Mouse (Mus musculus): ENCODE data around the gene Hist1h4d.
"Not testable (repeated sequence)": the region's sequence is repeated elsewhere in the genome, so short reads cannot be mapped to it uniquely, and the experiment has no call there.

The Hist1h4d gene

DNA sequence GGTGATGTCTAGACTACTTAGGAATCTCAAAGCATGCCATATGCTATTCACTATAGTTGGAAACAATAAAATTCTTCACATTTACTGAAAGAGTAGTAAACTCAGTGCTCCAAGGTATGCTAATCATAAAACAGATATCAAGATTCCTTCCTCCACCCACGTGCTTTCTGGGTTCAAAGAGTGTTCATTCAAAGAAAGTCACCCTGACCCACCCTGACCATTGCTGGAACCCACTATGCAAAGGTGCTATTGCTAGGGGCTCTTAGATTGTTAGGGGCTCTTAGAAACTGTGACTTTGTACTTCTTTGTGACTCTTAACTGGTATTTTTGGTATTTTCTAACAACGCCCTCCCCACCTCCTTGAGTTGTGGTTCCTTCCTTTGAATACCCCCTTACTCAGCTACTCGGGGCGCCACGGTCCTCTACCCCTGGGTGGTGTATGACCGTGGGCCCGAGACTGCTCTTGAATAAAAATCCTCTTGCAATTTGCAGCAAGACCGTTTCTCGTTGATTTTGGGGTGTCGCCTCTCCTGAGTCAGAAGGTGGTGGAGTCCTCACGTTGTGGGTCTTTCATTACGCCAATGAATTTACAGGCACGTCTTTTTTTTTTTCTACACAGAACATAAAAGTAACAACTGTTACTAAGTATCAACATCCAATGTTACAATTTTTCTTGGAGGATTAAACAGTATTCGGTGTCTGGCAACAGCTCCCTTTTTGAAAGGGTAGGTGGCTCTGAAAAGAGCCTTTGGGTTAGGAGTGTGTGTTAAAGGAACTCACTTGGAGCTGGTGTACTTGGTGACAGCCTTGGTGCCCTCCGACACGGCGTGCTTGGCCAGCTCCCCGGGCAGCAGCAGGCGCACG is 8.1 kb upstream of the Hist1h4d start:
- not testable (repeated sequence) for DNase-seq (ENCODE audit: low spot score in 2 of 2)

DNA sequence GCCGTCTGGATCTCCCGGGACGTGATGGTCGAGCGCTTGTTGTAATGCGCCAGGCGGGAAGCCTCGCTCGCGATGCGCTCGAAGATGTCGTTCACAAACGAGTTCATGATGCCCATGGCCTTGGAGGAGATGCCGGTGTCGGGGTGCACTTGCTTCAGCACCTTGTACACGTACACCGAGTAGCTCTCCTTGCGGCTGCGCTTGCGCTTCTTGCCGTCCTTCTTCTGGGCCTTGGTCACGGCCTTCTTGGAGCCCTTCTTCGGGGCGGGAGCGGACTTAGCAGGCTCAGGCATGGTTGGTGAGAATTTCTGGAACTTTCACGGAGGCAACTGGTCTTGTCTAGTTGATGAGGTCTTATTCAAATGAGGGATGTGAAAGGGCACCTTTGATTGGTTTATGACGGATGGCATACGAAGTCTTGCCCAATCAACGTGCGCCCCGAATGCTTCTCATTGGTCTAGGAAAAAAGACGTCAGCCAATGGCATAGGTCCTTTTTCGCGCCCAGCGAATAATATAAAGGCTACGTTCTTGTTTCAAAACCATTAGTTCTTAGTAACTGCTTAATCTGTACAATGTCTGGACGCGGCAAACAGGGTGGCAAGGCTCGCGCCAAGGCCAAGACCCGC is 7.4 kb upstream of the Hist1h4d start, which contains the start of the genes Hist1h2bf and Hist1h2ad:
Hist1h2bf (minus strand) TSS at position 299 of the 627 bp plus-strand sequence.
Hist1h2ad (plus strand) TSS at position 484 of the 627 bp plus-strand sequence.
- DNase-seq (ENCODE audit: low spot score in 2 of 2): peak; percentile 96 to 98

DNA sequence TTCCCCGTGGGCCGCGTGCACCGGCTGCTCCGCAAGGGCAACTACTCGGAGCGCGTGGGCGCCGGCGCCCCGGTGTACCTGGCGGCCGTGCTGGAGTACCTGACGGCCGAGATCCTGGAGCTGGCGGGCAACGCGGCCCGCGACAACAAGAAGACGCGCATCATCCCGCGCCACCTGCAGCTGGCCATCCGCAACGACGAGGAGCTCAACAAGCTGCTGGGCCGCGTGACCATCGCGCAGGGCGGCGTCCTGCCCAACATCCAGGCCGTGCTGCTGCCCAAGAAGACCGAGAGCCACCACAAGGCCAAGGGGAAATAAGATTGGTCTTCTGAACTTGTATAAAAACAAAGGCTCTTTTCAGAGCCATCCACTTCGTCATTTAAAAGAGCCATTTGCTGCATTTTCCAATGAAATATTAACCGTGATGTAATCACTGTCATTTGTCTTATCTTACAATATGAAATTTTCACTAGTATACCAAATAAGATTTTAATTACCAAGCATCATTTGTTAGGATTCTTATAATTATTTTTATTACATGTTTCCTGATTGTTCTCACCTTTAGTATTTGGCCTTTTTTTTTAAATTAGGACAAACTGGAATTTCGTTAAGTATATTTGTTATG is 6.7 kb upstream of the Hist1h4d start:
- not testable (repeated sequence) for DNase-seq (ENCODE audit: low spot score in 2 of 2)

DNA sequence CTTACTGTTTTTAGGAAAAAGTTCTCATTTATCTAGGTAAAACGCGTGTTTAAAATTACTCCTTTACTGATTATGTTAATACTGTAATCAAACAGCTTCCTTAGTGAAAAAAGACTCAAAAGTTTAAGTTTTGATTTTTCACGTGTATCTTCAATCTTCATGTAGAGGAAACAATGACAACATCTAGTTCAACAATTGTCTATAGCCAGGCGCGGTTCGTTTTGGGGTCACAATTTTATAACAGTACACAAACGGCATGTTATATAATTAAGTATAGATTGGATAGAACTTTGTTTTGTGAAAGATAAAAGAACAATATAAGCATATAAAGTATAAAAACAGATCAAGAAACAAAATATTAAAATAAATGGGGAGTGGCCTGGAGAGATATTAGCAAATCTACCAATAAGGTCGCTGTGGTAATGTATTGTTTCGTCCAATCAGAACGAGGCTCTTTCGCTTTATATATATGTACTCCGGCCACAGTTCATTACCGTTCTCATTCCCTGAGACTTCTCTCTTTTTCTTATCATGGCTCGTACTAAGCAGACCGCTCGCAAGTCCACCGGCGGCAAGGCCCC is 6.0 kb upstream of the Hist1h4d start, which contains the start of gene Hist1h3d:
Hist1h3d (plus strand) TSS at position 493 of the 581 bp plus-strand sequence.
- DNase-seq (ENCODE audit: low spot score in 2 of 2): peak; percentile 38 to 80

DNA sequence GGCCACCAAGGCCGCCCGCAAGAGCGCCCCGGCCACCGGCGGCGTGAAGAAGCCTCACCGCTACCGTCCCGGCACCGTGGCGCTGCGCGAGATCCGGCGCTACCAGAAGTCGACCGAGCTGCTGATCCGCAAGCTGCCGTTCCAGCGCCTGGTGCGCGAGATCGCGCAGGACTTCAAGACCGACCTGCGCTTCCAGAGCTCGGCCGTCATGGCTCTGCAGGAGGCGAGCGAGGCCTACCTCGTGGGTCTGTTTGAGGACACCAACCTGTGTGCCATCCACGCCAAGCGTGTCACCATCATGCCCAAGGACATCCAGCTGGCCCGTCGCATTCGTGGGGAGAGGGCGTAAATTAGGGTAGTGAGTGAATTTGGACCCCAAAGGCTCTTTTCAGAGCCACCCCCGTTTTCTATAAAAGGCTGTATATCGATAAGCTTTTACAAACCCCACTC is 5.5 kb upstream of the Hist1h4d start:
- DNase-seq (ENCODE audit: low spot score in 2 of 2): not testable (repeated sequence)

DNA sequence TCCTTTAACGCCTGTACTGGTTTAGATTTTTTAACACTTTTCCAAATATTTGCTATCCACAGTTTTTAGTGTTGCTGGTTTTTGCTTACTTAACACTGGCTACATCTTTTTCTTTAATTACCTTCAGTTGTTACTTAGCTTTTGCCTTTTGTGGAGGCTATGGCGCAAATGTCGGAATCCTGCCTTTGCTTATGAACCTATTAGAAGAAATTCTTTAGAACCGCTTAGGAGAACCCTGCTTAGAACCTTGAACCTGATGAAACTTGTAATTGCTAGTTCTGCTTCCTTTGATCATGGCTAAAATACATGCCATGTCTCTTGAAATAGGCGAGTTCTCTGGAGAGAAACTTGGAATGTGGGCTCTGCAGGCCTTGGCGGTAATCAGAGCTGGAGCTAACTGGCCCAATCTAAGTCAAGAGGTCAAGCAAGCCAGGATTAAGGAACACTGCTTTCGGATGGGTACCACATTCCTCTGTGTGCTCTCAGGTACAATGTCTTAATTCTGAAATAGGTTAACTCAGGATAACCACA is 5.0 kb upstream of the Hist1h4d start:
- DNase-seq (ENCODE audit: low spot score in 2 of 2): no peak

DNA sequence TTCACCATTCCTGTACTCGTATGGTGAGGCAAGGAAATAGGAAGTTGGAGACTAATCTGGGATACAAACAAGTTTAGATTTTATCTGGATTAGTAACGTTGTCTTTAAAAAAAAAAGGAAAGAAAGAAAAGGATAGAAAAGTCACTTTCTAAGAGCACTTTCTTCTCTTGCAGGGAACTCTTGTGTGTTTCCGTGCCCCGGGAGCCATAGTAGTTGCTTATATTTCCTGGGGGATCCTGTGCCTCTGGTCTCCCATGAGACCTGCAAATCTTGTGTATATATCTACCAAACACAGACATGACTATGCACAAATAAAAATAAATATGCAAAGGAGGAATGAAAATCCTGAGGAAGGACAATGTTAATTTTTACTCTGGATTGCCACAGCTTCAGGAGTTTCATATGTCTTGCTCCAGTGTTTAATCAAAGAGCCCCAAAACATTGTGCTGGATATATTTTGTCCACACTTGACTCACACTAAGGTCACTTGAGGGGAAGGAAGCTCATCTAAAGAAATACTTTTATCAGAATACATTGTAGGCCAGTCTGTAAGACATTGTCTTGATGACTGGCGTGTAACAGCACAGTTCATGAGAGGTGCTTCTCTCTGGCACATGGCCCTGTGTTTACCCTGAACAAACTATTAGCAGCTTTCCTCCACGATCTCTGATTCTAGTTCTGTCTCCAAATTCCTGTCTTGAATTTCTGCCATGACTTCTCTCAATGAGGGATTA is 4.3 kb upstream of the Hist1h4d start:
- DNase-seq (ENCODE audit: low spot score in 2 of 2): no peak

DNA sequence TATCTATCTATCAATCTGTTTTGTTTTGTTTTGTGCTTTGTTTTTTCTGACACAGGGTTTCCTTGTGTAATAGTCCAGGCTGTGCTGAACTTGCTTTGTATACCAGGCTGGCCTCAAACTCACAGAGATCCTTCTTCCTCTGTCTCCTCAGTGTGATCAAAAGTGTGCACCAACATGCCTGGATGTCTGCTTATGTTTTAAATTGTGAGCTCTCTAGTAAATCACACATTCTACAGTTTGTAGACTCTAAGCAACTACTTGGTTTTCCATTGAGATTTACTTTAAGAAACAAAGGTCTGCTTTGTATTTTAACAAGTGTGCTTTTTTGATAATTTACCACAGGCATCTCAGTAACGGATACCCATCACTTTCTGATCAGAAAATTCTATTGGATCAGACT is 3.6 kb upstream of the Hist1h4d start:
- no peak for DNase-seq (ENCODE audit: low spot score in 2 of 2)

DNA sequence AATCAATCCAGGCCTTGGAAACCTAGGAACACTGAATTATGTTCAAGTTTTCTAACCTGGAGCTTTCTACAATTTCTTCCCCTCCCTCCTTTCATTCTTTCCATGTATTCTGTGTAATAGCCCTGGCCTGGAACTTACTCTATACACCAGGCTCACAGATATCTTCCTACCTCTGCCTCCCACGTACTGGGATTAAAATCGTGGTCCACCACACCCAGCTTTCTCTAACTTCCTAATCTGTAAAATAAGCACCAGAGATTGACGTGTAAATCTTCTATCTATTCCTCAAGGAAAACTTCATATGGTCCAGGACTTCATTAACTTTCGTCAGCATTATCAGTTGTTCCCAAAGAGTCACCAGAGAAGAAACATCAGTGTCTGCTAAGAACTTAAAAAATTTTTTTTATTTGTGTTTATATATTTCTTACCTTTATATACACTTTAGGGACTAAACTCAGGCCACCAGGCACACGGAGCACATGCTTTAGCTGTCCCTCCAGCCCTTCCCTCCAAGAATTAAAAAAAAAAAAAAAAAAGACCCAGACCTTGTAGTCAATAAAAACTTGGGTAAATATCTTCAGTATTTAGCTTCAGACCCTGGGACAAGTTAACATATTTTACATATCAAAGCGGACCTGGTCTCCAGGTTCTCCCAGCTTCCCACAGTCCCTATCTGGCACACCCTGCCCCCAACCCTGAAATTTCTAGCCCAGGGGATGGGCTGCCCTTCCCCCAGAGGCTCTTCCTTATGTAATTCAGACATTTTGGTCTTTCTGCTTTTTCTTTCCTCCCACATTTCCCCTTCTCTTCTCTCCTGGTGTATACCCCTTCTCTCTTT is 1.0 kb downstream of the Hist1h4d start:
- DNase-seq (ENCODE audit: low spot score in 2 of 2): no peak

DNA sequence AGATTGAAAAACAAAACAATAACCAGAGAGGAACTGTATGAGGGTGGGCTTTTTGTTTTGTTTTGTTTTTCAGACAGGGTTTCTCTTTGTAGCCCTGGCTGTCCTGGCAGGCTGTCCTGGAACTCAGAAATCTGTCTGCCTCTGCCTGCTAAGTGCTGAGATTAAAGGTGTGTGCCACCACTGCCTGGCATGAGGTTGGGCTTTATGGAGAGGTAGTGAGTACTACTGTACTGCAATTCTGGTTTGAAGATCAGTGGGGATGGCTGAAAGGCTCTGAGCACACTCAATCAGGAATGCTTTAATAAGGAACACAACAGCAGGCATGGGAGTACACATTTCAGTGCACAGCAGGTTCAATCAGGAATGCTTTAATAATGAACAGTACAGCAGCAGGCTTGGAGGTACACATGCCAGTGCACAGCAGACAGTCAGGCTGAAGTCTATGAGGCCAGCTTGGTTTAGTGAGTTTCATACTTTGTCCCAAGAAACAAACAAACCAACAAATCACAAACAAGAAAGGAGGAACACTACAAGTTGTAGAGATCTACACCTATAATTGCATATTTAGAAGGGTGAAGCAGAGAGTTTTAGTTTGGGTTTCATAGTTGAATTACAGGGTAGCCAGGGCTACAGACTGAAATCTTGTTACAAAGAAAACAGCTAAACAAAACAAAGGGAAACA is 2.1 kb downstream of the Hist1h4d start:
- DNase-seq (ENCODE audit: low spot score in 2 of 2): no peak

DNA sequence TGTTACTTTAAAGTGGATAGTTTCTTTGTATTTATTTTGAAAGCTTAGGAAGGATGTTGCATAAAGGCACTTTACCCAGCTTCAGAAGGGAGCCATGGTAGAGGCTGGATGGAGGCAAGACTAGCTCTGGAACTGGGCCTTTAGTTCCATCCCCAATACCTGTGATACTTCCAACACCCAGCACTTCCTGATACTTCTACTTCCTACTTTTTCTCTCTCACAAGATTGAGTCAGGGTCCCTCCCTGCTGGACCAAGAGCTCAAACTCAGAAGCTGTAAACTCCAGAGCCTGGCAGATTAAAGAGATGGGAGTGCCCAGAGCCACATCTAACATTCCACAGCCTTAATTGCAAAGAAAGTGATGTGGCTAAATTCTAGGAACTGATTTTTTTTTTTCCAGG is 2.9 kb downstream of the Hist1h4d start:
- DNase-seq (ENCODE audit: low spot score in 2 of 2): no peak

DNA sequence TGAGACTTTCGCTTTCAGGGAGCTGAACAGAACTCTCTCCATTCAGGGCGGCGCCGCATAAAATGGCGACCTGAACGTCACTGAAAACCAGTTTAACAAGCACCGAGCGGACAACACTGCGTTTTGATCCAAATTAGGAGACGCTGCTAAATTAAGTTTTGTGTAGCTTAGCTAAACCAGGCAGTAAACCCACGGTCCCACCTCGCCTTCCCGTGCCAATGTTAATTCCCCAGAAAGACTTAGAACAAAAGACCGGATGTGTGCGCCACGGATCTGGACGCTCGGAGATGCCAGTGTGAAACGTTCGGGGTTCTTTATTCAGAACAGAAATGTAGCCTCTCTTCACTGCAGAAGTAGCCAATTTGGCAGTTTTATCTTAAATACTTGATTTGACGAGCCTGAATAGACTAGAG is 3.6 kb downstream of the Hist1h4d start:
- DNase-seq (ENCODE audit: low spot score in 2 of 2): peak; percentile 76 to 77

DNA sequence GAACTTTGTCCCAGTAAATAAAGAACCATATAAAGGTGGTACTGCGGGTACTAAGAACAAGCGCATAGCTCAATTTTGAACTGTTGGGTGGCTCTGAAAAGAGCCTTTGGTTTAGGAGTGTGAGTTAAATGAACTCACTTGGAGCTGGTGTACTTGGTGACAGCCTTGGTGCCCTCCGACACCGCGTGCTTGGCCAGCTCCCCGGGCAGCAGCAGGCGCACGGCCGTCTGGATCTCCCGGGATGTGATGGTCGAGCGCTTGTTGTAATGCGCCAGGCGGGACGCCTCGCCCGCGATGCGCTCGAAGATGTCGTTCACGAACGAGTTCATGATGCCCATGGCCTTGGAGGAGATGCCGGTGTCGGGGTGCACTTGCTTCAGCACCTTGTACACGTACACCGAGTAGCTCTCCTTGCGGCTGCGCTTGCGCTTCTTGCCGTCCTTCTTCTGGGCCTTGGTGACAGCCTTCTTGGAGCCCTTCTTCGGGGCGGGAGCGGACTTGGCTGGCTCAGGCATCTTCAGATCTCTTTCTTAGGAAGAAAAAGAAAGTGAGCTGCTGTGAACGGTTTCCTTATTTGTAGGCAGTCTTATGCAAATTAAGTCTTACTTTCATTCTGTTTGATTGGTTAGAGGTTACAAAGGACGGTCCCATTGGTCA is 4.2 kb downstream of the Hist1h4d start:
- DNase-seq (ENCODE audit: low spot score in 2 of 2): peak; percentile 80 to 84

DNA sequence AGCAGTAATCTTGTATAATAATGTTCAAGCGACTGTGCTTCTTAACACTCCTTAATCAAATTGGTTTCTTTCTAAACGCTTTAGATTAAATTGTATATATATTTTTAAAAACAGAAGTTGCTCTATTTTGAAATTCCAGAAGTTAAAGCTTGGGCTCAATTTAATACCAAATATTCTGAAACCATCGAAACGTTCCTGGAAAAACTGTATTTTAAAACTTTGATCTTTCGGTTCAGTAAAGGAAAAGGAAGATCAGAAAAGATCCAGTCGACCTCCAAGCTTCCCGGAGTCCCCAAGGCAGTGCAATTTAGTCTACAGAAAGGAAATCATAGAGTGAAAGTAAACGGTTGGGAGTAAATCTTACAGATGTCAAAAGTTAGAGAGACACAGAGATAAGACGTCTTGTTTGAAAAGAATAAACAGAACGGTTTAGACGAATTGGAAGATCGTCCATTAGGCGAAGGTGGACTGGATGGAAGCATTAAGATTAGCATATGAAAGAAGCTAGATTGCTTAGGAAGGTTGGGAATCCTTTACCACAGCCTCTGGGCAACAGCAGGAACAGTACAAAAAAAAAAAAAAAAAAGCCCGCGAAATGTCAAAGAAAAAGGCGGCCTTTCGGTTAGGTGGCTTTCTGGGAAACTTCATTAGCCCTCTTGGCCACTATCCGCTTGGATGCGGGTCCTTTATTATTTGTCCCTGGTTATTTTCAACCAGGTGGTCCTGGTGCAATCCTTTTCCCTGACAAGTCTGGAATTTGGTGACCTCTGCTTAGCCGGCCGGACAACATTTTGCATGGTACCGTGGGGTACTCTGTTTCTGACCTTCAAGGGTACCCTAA is 4.9 kb downstream of the Hist1h4d start:
- DNase-seq (ENCODE audit: low spot score in 2 of 2): no peak

DNA sequence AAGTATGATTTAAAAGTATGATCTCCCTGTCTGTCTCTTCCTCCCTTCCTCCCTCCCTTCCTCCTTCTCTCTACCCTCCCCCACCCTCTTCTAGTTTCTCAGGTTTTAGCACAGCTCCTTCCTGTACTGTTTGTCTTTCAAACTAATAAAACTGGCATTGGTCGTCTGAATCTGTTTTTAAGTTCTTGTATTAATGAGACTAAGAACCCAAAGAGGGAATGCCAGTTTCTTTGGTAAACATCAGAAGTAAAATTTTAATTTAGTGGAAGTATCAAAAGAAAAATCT is 5.5 kb downstream of the Hist1h4d start:
- no peak for DNase-seq (ENCODE audit: low spot score in 2 of 2)

DNA sequence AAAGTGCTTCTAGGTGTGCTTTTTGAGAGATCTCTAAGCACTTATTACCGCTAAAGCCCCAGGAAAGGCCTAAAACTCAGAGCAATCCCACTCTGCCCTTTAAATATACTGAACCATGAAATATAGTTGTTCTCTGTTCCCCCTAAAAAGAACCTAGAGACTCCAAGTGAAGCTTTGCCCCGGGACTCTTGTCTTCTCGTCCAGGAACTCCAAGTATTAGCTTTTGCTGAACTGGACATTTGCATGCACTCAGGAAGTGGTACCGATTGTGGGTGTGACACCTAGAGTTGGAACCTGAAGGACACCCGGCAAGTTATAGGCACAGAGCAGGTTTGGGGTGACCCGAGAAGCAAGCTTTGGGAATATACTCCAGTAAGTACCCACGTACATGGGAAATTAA is 9.8 kb downstream of the Hist1h4d start:
- DNase-seq (ENCODE audit: low spot score in 2 of 2): no peak

DNA sequence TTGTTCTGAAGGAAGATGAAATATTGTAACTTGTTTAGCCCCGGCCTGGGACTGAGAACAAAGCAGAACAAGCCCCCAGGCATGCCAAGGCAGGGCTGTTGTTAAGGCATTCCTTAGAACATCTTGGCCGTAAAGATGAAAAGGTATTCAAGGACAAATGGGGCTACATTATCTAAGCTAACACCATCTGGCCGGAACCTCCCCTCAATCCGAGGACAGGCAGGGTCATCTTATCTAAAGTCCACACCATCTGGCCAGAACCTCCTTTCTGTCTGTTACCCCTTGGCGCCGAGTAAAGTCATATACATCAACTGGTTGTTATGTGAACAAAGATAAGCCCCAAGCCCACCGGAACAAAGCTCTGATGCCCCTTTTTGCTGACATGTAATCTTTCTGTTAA is 10.5 kb downstream of the Hist1h4d start:
- DNase-seq (ENCODE audit: low spot score in 2 of 2): not testable (repeated sequence)

DNA sequence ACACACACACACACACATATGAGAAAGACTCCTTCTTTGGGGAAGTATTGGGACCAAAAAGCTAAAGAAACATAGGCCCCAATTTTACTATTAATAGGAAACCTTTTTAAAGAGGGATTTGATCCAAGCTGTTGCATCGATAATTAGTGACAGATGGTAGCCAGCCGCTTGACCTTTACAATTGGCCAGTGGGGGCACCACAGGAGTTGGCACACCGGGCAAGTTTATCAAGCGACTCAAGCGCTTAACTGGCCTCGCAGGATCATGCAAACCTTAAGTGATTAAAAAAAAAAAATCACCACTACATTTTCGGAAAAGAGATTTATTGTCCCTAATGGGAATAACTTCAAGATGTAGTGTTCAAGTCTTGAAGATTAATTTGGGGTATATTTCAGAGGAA is 11.2 kb downstream of the Hist1h4d start:
- DNase-seq (ENCODE audit: low spot score in 2 of 2): no peak
